Mouse (Mus musculus) midbrain, embryonic 16.5 days (tissue): ENCODE measurements around the gene Casz1. TPM values are rescaled to one million over a fixed set of nuclear protein-coding genes. Genes with fewer than 3 reads are reported as not detected.
A peak's percentile ranks its signal among the peaks of the same experiment; 100 is the strongest.

ENCODE experiments used
- ATAC-seq: fragments of 200-750 bp; cut with Nextera tagmentation; 2 replicates; pipeline ENCODE4 v1.8.0; 2017; ENCODE audit warnings: moderate TSS enrichment
- H3K27ac ChIP-seq: fragments of 300-500 bp; sonication (generic); 2 replicates; pipeline ENCODE4 v1.5.1; 2014; ENCODE audit warnings: mild to moderate bottlenecking, low read length, mixed read lengths
- H3K27me3 ChIP-seq: fragments of 300-500 bp; sonication (generic); 2 replicates; pipeline ENCODE4 v1.6.1; 2014; ENCODE audit warnings: low read depth, low read length, mixed read lengths; ENCODE audit not compliant: control insufficient read depth, insufficient read depth
- H3K36me3 ChIP-seq: fragments of 300-500 bp; sonication (generic); 2 replicates; pipeline ENCODE4 v1.6.1; 2014; ENCODE audit warnings: mild to moderate bottlenecking, low read length, moderate library complexity, mixed read lengths; ENCODE audit not compliant: control insufficient read depth, insufficient read depth
- H3K4me1 ChIP-seq: fragments of 300-500 bp; sonication (generic); 2 replicates; pipeline ENCODE4 v1.6.1; 2014; ENCODE audit warnings: mild to moderate bottlenecking, low read length, mixed read lengths; ENCODE audit not compliant: control insufficient read depth, insufficient read depth
- H3K4me2 ChIP-seq: fragments of 300-500 bp; sonication (generic); 2 replicates; pipeline ENCODE4 v1.6.1; 2014; ENCODE audit warnings: mild to moderate bottlenecking, low read length, mixed read lengths
- H3K4me3 ChIP-seq: fragments of 300-500 bp; sonication (generic); 2 replicates; pipeline ENCODE4 v1.5.1; 2014; ENCODE audit warnings: low read depth, mild to moderate bottlenecking, low read length, moderate library complexity, mixed read lengths
- H3K9ac ChIP-seq: fragments of 300-500 bp; sonication (generic); 2 replicates; pipeline ENCODE4 v1.6.1; 2014; ENCODE audit warnings: low read depth, low read length, mixed read lengths
- H3K9me3 ChIP-seq: fragments of 300-500 bp; sonication (generic); replicated peaks from 2 replicates; pipeline ENCODE4 v1.6.1; 2014; ENCODE audit warnings: mild to moderate bottlenecking, low read length, mixed read lengths; ENCODE audit not compliant: control insufficient read depth, poor library complexity, severe bottlenecking
- WGBS: fragments of 180-500 bp; shearing (Covaris S2); extraction: QIAGEN DNeasy Blood & Tissue Kit; methylation state at CpG from one replicate; pipeline ENCODE4 v1.1.7; 2014; 5-methylcytosine and 5-hydroxymethylcytosine counted together
- polyA plus RNA-seq: library from polyadenylated mRNA; unstranded; fragments of >200 nt; fragmentation: Nextera tagmentation; extraction: Ambion mirVana; gene quantifications from 2 replicates; pipeline ENCODE4 v1.2.1, GENCODE M21; 2015

Casz1 gene
- polyA plus RNA-seq, 1 experiment from 2014 or later = 2.6 TPM

DNA sequence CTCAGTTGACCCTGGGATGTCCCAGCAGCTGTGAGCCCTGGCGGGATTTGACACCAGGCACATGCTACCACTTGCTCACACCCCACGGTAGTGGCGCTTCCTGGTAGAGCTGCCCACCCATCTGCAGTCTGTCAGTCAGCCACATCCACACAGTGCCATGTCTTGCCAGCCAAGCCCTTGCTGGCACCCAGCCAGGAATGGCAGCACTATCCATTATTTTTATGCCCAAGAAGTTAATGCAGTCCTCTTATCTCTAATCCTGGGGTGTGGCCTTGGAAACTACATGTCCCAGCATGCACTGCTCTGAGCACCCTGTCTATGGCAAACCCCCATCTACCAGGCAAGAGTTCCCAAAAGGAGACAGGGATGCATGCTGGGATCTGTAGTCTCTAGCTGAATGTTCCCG is 141.2 kb downstream of the Casz1 start:
- no peaks in the 10 kb centered on the region for H3K9me3 ChIP-seq
- no peak for ATAC-seq

DNA sequence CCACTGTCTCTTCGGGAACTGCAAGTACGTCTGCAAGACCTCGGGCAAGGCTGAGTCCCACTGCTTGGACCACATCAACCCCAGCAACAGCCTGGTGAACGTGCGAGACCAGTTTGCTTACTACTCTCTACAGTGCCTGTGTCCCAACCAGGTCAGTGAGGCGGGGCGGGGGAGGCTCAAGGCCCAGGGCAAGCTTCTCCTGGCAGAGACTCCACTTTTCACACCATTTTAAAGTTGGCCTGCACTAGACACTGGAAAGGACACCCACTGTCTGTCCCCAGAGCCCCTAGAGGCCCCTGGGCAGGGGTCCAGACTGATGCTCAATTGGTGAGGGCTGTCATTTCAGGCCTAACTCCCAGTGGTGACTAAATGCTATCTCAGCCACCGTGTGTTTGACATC is 141.8 kb downstream of the Casz1 start:
- no peak overlapping the region for H3K4me3 ChIP-seq
- H3K36me3 ChIP-seq = no peaks in the 10 kb centered on the region
- no peaks in the 10 kb centered on the region for H3K9me3 ChIP-seq
- WGBS = 85% methylated on average over 8 of the region's 8 CpGs
- peaks cover 10% of the 10 kb centered on the region for H3K4me1 ChIP-seq
- H3K27ac ChIP-seq = no peak overlapping the region
- no peak for ATAC-seq
- H3K27me3 ChIP-seq = peaks cover 16% of the 10 kb centered on the region
- H3K9ac ChIP-seq = no peak overlapping the region
- H3K4me2 ChIP-seq = no peak overlapping the region

More for the DNA sequence above, 141.2 kb downstream of the Casz1 start:
- no peak overlapping the region for H3K9ac ChIP-seq
- peaks cover 16% of the 10 kb centered on the region for H3K27me3 ChIP-seq
- no peak overlapping the region for H3K4me2 ChIP-seq
- no peak overlapping the region for H3K4me3 ChIP-seq
- H3K27ac ChIP-seq = no peak overlapping the region
- peaks cover 11% of the 10 kb centered on the region for H3K4me1 ChIP-seq
- WGBS = 77% methylated on average over 4 of the region's 4 CpGs
- H3K36me3 ChIP-seq = no peaks in the 10 kb centered on the region

DNA sequence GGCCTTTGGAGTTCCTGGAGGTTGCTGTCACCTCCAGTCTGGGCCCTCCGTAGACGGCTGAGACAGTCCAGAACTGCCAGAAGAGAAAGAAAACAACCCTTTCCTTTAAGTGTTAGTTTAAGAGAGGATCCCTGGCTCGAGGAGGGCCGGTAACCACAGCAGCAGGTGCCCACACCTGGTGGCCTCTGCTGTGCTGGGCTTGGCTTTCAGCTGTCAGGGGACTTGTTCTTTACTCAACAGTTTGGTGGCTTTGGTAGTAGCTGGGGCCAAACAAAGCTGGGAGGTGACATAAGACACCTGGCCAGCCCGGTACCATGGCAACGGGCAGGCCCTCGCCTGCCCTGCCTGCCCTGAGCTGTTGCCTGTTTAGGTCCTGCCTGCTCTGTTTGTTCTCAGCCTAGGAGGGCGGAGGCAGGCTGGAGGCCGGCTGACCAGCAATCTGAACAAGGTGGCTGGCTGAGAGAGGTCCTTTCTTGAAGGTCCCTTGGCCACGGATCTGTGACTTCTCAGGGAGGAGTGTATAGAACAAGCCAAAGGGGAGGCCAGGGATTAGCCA is 143.7 kb downstream of the Casz1 start:
- Histone ChIP-seq H3K27me3 (peaks cover 20% of the 10 kb centered on the region), H3K27ac (no peak overlapping the region), H3K9ac (no peak overlapping the region), H3K36me3 (no peaks in the 10 kb centered on the region), H3K9me3 (no peaks in the 10 kb centered on the region), H3K4me2 (no peak overlapping the region), H3K4me1 (peaks cover 25% of the 10 kb centered on the region), H3K4me3 (no peak overlapping the region)
- ATAC-seq = no peak
- 59% methylated on average over 10 of the region's 10 CpGs for WGBS

DNA sequence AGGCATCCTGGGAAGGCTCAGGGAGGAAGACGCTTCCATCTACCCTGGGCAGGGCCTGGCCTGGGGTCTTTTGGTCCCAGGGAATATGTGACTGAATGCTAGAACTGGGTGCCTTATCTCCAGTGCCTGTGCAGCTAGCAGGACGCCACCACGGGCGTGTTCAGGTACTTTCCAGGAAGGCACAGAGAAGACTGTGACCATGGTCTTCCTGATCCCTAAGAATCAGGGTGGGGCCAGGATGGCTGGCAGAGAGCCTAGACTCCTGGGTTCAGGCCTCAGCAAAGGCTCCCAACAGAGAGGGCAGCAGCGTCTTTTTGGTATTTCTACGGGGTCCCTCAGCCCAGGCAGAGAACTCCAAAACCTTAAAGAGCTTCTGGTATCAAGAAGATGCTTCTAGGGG is 146.3 kb downstream of the Casz1 start:
- peaks cover 26% of the 10 kb centered on the region for H3K4me1 ChIP-seq
- no peak overlapping the region; the same call in 1 of the 2 replicates for H3K4me2 ChIP-seq
- WGBS = 73% methylated on average over 6 of the region's 6 CpGs
- H3K36me3 ChIP-seq = no peaks in the 10 kb centered on the region
- no peak for ATAC-seq
- H3K27me3 ChIP-seq = peaks cover 18% of the 10 kb centered on the region
- no peak overlapping the region for H3K4me3 ChIP-seq
- peak overlapping the region; percentile 31; the same call in 1 of the 2 replicates for H3K9ac ChIP-seq
- H3K27ac ChIP-seq = peak overlapping the region; percentile 11; the same call in 1 of the 2 replicates
- H3K9me3 ChIP-seq = no peaks in the 10 kb centered on the region

DNA sequence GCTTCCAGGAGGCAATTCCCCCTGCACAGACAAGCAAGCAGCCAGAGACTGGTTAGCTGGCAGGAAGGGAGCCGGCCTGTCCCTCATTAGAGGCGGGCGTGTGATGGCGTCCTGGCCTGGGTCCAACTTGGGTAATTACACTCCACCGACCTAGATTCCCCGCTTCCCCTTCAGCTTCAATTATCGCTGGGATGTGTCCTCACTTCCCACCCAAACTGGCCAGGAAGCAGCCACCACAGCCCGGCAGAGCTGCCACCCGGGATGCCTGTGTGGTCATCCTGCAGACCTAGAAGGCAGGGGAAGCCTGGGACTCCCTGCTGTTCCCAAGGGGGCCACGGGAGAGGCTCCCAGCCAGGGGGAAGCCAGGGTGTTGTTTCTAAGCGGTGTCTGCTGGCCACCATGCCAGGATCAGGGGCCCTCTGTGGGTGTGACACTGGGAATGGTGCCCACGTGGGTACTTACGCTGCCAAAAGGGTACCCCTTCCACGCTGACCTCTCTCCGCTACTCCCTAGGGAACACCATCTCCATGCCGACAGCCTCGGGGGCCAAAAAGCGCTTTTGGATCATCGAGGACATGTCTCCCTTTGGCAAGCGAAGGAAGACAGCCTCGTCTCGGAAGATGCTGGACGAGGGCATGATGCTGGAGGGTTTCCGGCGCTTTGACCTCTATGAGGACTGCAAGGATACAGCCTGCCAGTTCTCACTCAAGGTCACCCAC is 146.9 kb downstream of the Casz1 start:
- peaks cover 26% of the 10 kb centered on the region for H3K4me1 ChIP-seq
- H3K9ac ChIP-seq = peak overlapping the region; percentile 31; the same call in 1 of the 2 replicates
- H3K4me3 ChIP-seq = no peak overlapping the region
- H3K27ac ChIP-seq = peak overlapping the region; percentile 11; the same call in 1 of the 2 replicates
- peak overlapping the region; percentile 86 for H3K4me2 ChIP-seq
- peaks cover 18% of the 10 kb centered on the region for H3K27me3 ChIP-seq
- peak; percentile 36; the same call in 1 of the 2 replicates for ATAC-seq
- WGBS = 30% methylated on average over 25 of the region's 25 CpGs
- no peaks in the 10 kb centered on the region for H3K9me3 ChIP-seq
- H3K36me3 ChIP-seq = no peaks in the 10 kb centered on the region

DNA sequence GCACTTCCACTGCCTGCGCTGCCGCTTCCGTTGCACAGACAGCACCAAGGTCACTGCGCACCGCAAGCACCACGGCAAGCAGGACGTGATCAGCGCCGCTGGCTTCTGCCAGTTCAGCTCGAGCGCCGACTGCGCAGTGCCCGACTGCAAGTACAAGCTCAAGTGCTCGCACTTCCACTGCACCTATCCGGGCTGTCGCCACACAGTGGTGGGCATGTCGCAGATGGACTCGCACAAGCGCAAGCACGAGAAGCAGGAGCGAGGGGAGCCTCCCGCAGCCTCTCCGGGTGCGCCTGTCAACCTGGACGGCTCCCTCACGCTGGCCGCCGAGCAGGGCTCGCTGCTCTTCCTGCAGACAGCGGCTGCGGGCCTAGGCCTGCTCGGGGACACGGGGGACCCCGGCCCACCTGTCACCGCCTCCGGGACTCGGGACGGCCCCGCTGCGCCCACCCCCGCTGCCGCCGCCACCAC is 147.6 kb downstream of the Casz1 start:
- H3K9me3 ChIP-seq = no peaks in the 10 kb centered on the region
- H3K27ac ChIP-seq = no peak overlapping the region; the same call in 1 of the 2 replicates
- H3K9ac ChIP-seq = peak overlapping the region; percentile 74
- H3K4me2 ChIP-seq = peak overlapping the region; percentile 86
- H3K27me3 ChIP-seq = peaks cover 18% of the 10 kb centered on the region
- H3K4me1 ChIP-seq = peaks cover 26% of the 10 kb centered on the region
- no peaks in the 10 kb centered on the region for H3K36me3 ChIP-seq
- 4% methylated on average over 44 of the region's 44 CpGs for WGBS
- peak; percentile 25 for ATAC-seq
- peak overlapping the region; percentile 49 for H3K4me3 ChIP-seq

DNA sequence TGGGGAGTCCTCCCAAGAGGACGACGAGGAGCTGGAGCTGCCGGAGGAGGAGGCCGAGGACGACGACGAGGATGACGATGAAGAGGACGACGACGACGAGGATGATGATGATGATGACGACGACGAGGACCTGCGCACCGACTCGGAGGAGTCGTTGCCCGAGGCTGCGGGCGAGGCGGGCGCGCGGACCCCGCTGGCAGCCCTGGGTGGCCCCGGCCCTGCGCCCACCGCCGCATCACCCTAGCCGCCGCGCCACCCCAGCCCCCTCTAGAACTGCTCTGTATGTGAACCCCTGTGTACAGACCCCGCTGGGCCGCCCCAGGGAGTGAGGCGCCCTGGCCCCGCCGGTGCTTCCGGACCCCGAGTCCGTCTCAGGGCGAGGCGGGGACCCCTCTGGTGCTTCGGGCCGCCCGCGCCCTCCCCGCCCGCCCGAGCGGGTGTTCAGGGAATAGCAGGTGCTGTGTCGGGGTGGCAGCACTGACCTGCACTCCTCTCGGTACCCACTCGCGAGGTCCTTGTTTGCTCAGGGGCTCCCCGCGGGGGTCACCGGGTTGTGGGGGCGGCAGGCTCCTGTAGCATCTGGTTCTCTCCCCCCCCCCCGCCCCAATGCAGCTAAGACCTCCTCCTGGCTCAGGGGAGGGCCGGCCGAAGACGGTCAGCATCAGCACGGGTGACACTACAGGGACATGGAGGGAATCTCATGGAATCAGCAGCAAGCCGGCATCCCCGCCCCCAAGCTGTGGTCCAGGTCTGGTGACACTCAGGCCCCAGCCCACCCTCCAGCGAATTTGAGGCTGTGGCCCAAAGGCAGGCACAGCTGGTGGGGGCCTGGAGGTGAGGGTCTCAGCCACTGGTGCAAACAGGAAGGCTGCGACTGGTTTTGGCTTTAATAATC is 148.3 kb downstream of the Casz1 start:
- peak overlapping the region; percentile 74 for H3K9ac ChIP-seq
- WGBS = 4% methylated on average over 47 of the region's 69 CpGs
- H3K27me3 ChIP-seq = peaks cover 18% of the 10 kb centered on the region
- ATAC-seq = peak; percentile 46; the same call in 1 of the 2 replicates
- peak overlapping the region; percentile 49 for H3K4me3 ChIP-seq
- peak overlapping the region; percentile 86 for H3K4me2 ChIP-seq
- peaks cover 26% of the 10 kb centered on the region for H3K4me1 ChIP-seq
- no peaks in the 10 kb centered on the region for H3K9me3 ChIP-seq
- no peaks in the 10 kb centered on the region for H3K36me3 ChIP-seq
- no peak overlapping the region for H3K27ac ChIP-seq

DNA sequence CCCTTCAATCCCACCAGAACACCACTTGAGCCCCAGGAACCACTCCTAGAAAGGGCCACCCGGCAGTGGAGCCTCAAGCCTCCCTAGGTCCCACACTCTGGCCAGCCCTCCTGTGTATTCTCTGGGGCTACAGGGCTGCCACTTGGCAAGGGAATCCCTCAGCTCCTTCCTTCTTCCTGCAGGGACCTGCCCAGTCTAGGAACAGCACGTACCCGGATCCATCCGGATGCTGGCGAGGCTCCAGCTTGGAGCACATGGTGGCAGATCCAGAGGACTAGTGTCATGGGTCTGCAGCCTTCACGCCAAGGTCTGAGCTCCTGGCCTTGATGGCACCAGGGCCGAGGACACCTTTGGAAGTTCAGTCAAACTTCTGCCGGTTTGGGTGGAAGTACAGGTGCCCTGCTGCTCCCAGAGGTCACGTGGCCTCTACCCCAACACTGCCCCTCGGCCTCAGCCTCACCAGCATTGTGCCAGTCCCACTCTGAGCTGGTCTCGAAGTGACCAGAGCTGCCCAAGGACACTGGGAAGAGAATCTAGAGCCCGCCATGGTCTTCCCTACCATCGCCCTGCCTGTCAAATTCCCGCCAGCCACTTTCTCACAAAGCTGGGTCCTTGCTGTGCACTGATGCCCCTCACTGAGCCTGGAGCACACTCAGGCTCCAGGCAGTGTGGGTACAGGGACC is 151.0 kb downstream of the Casz1 start:
- ATAC-seq = no peak

More for the DNA sequence above, 151.0 kb downstream of the Casz1 start:
- 88% methylated on average over 14 of the region's 14 CpGs for WGBS
- no peak overlapping the region for H3K4me3 ChIP-seq
- peaks cover 12% of the 10 kb centered on the region for H3K27me3 ChIP-seq
- no peaks in the 10 kb centered on the region for H3K36me3 ChIP-seq
- H3K4me1 ChIP-seq = peaks cover 26% of the 10 kb centered on the region
- H3K4me2 ChIP-seq = no peak overlapping the region
- no peak overlapping the region for H3K27ac ChIP-seq
- no peaks in the 10 kb centered on the region for H3K9me3 ChIP-seq
- H3K9ac ChIP-seq = no peak overlapping the region
